Mouse (Mus musculus): ENCODE results near the gene Cel. TPM values are rescaled to one million over a fixed set of nuclear protein-coding genes. Genes with fewer than 3 reads are reported as not detected.
A peak's percentile ranks its signal among the peaks of the same experiment; 100 is the strongest.

Gene Cel
- polyA plus RNA-seq, 1 experiment from 2014 or later = 3.3 TPM

GRCm38 (mm10) chr2:28578003-28578402 lies 14.8 kb upstream of the Cel start:
- no peak overlapping the region for H3K4me3 ChIP-seq (ENCODE audit: low read depth, low read length)
- H3K27me3 ChIP-seq (ENCODE audit: control insufficient read depth, insufficient read depth, low read length) = no peaks in the 10 kb centered on the region
- no peak overlapping the region for H3K9ac ChIP-seq (ENCODE audit: low read length)
- no peaks in the 10 kb centered on the region for H3K4me1 ChIP-seq (replicated peaks; ENCODE audit: control insufficient read depth, insufficient read depth)
- no peaks in the 10 kb centered on the region for H3K9me3 ChIP-seq (ENCODE audit: control insufficient read depth, low read length)
- peak; percentile 41 for DNase-seq (ENCODE audit: low spot score)
- H3K27ac ChIP-seq (replicated peaks) = no peak overlapping the region
- TF ChIP-seq CTCF (IDR thresholded peaks at IDR 0.05; ENCODE audit: low read depth) (peak; percentile 63), EP300 (optimal IDR thresholded peaks at IDR 0.05) (no peak)
- no peak overlapping the region for H3K4me2 ChIP-seq (replicated peaks; ENCODE audit: low read depth)
- ATAC-seq (ENCODE audit: low FRiP score, low TSS enrichment) = no peak
- WGBS = 72% methylated on average over 5 of the region's 5 CpGs
- H3K36me3 ChIP-seq (ENCODE audit: control insufficient read depth, insufficient read depth, low read length) = peaks cover 15% of the 10 kb centered on the region

DNA sequence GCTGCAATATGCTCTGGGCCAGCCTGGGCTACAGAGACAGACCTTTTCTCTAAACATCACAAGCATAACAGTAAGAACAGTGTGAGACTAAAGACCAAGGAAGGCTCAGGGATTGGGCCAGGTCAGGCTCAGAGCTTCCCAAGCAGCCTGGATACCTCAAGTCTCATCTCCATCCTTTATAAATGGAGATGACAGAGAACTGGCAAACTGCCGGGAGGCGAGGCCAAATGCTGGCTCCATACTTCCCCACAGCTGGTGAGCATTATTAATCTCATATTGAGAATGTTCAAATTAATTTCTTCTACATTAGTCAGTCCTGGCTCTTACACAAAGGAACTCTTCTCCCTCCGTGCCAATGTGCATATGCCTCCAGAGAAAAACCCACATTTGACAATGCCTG lies 13.6 kb upstream of the Cel start:
- Histone ChIP-seq H3K36me3 (ENCODE audit: control insufficient read depth, insufficient read depth, low read length) (peaks cover 21% of the 10 kb centered on the region), H3K4me1 (replicated peaks; ENCODE audit: control insufficient read depth, insufficient read depth) (no peaks in the 10 kb centered on the region), H3K27ac (replicated peaks) (no peak overlapping the region), H3K4me3 (ENCODE audit: low read depth, low read length) (no peak overlapping the region), H3K9me3 (ENCODE audit: control insufficient read depth, low read length) (no peaks in the 10 kb centered on the region), H3K9ac (ENCODE audit: low read length) (no peak overlapping the region), H3K27me3 (ENCODE audit: control insufficient read depth, insufficient read depth, low read length) (no peaks in the 10 kb centered on the region), H3K4me2 (replicated peaks; ENCODE audit: low read depth) (no peak overlapping the region)
- no peak for TF ChIP-seq CTCF (IDR thresholded peaks at IDR 0.05; ENCODE audit: low read depth)
- TF ChIP-seq EP300 (optimal IDR thresholded peaks at IDR 0.05) = no peak
- no peak for DNase-seq (ENCODE audit: low spot score)
- no peak for ATAC-seq (ENCODE audit: low FRiP score, low TSS enrichment)
- 76% methylated on average over 3 of the region's 3 CpGs for WGBS

DNA sequence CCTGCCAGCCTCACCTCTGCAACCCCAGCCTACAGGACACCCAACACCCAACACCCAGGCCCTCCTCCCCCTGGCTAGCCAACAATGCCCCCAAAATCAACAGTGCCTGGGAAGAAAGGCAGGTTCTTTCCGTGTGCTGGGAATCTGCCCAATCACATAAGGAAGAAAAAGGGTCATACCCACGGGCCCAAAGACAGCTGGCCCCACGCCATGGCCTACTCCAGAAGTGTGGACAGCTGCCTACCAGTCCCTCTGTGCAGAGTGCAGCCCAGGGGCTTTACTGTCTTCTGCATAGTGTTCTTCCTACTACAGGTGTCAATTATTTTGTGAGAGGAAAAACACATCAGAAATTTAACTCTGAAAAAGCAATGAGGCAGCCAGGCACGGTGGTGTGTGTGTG lies 12.1 kb upstream of the Cel start:
- peaks cover 22% of the 10 kb centered on the region for H3K36me3 ChIP-seq (ENCODE audit: control insufficient read depth, insufficient read depth, low read length)

GRCm38 (mm10) chr2:28569903-28570302 lies 6.7 kb upstream of the Cel start:
- Histone ChIP-seq H3K27ac (replicated peaks) (no peak overlapping the region), H3K9me3 (ENCODE audit: control insufficient read depth, low read length) (no peaks in the 10 kb centered on the region), H3K4me1 (replicated peaks; ENCODE audit: control insufficient read depth, insufficient read depth) (no peaks in the 10 kb centered on the region), H3K9ac (ENCODE audit: low read length) (no peak overlapping the region), H3K27me3 (ENCODE audit: control insufficient read depth, insufficient read depth, low read length) (no peaks in the 10 kb centered on the region), H3K36me3 (ENCODE audit: control insufficient read depth, insufficient read depth, low read length) (peaks cover 24% of the 10 kb centered on the region), H3K4me2 (replicated peaks; ENCODE audit: low read depth) (no peak overlapping the region), H3K4me3 (ENCODE audit: low read depth, low read length) (no peak overlapping the region)
- DNase-seq (ENCODE audit: low spot score) = no peak
- WGBS = 56% methylated on average over 2 of the region's 3 CpGs
- no peak for TF ChIP-seq CTCF (IDR thresholded peaks at IDR 0.05; ENCODE audit: low read depth)
- ATAC-seq (ENCODE audit: low FRiP score, low TSS enrichment) = no peak; the same call in 1 of the 2 replicates

More for the DNA sequence above, 12.1 kb upstream of the Cel start:
- TF ChIP-seq CTCF (IDR thresholded peaks at IDR 0.05; ENCODE audit: low read depth) (no peak), EP300 (optimal IDR thresholded peaks at IDR 0.05) (no peak)
- no peak overlapping the region for H3K27ac ChIP-seq (replicated peaks)
- H3K9ac ChIP-seq (ENCODE audit: low read length) = no peak overlapping the region
- DNase-seq (ENCODE audit: low spot score) (no peak), ATAC-seq (ENCODE audit: low FRiP score, low TSS enrichment) (no peak)
- no peaks in the 10 kb centered on the region for H3K4me1 ChIP-seq (replicated peaks; ENCODE audit: control insufficient read depth, insufficient read depth)
- 64% methylated on average over 4 of the region's 4 CpGs for WGBS
- no peaks in the 10 kb centered on the region for H3K9me3 ChIP-seq (ENCODE audit: control insufficient read depth, low read length)
- H3K4me2 ChIP-seq (replicated peaks; ENCODE audit: low read depth) = no peak overlapping the region
- H3K4me3 ChIP-seq (ENCODE audit: low read depth, low read length) = no peak overlapping the region
- no peaks in the 10 kb centered on the region for H3K27me3 ChIP-seq (ENCODE audit: control insufficient read depth, insufficient read depth, low read length)

DNA sequence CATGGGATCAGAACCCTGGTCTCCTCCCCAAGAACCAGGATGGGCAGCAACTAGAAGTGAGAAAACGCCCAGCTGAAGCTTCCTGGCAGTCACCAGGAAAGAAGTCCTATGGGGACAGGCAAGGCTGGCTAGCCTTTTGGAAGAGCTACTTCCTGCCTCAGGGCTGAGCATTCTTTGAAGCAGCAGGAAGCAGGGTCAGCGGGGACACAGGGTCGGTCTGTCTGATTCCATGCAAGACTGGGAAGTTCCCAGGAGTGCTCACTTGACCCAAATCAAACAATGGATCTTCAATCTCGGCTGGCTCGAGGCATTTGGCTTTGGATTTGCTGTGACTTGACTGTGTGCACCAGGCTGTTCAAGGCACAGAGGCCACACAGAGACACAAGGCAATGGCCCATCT lies 3.3 kb upstream of the Cel start:
- DNase-seq (ENCODE audit: low spot score) (no peak), ATAC-seq (ENCODE audit: low FRiP score, low TSS enrichment) (no peak)
- H3K4me3 ChIP-seq (ENCODE audit: low read depth, low read length) = no peak overlapping the region
- no peaks in the 10 kb centered on the region for H3K4me1 ChIP-seq (replicated peaks; ENCODE audit: control insufficient read depth, insufficient read depth)
- H3K27ac ChIP-seq (replicated peaks) = no peak overlapping the region
- TF ChIP-seq CTCF (IDR thresholded peaks at IDR 0.05; ENCODE audit: low read depth) = no peak
- TF ChIP-seq EP300 (optimal IDR thresholded peaks at IDR 0.05) = no peak
- no peaks in the 10 kb centered on the region for H3K27me3 ChIP-seq (ENCODE audit: control insufficient read depth, insufficient read depth, low read length)
- 69% methylated on average over 5 of the region's 5 CpGs for WGBS
- H3K36me3 ChIP-seq (ENCODE audit: control insufficient read depth, insufficient read depth, low read length) = peaks cover 16% of the 10 kb centered on the region; the same call in 1 of the 2 replicates
- H3K9ac ChIP-seq (ENCODE audit: low read length) = no peak overlapping the region
- H3K9me3 ChIP-seq (ENCODE audit: control insufficient read depth, low read length) = no peaks in the 10 kb centered on the region
- no peak overlapping the region for H3K4me2 ChIP-seq (replicated peaks; ENCODE audit: low read depth)

GRCm38 (mm10) chr2:28564380-28564779 lies 1.2 kb upstream of the Cel start:
- WGBS = 85% methylated on average over 4 of the region's 4 CpGs
- Histone ChIP-seq H3K4me1 (replicated peaks; ENCODE audit: control insufficient read depth, insufficient read depth) (no peaks in the 10 kb centered on the region), H3K27me3 (ENCODE audit: control insufficient read depth, insufficient read depth, low read length) (no peaks in the 10 kb centered on the region), H3K36me3 (ENCODE audit: control insufficient read depth, insufficient read depth, low read length) (peaks cover 10% of the 10 kb centered on the region; the same call in 1 of the 2 replicates), H3K4me3 (ENCODE audit: low read depth, low read length) (no peak overlapping the region), H3K9me3 (ENCODE audit: control insufficient read depth, low read length) (no peaks in the 10 kb centered on the region), H3K9ac (ENCODE audit: low read length) (no peak overlapping the region), H3K4me2 (replicated peaks; ENCODE audit: low read depth) (no peak overlapping the region), H3K27ac (replicated peaks) (no peak overlapping the region)
- DNase-seq (ENCODE audit: low spot score) = no peak
- TF ChIP-seq CTCF (IDR thresholded peaks at IDR 0.05; ENCODE audit: low read depth) = no peak
- TF ChIP-seq EP300 (optimal IDR thresholded peaks at IDR 0.05) = no peak
- ATAC-seq (ENCODE audit: low FRiP score, low TSS enrichment) = no peak

All from stomach, postnatal 0 days (tissue).